Mouse (Mus musculus) myocyte (in vitro differentiated cells): ENCODE data around the gene Zfp654. TPM values are rescaled to one million over a fixed set of nuclear protein-coding genes. Genes with fewer than 3 reads are reported as not detected.

Experiments
- H3K27me3 ChIP-seq: one replicate; pipeline ENCODE4 v1.6.1; 2011; ENCODE audit not compliant: control insufficient read depth, insufficient read depth, insufficient read length
- H3K36me3 ChIP-seq: one replicate; pipeline ENCODE4 v1.6.1; 2011; ENCODE audit not compliant: control insufficient read depth, insufficient read depth
- H3K4me2 ChIP-seq: one replicate; pipeline ENCODE4 v1.6.1; 2011; ENCODE audit warnings: low read depth, control low read depth
- H3K4me3 ChIP-seq: one replicate; pipeline ENCODE4 v1.5.1; 2011; ENCODE audit warnings: mild to moderate bottlenecking, control low read depth, moderate library complexity
- H3K79me2 ChIP-seq: one replicate; pipeline ENCODE4 v1.6.1; 2011; ENCODE audit not compliant: control insufficient read depth, insufficient read depth
- H3ac ChIP-seq: one replicate; pipeline ENCODE4 v1.6.1; 2011; ENCODE audit not compliant: control insufficient read depth, insufficient read length
- CEBPB ChIP-seq: IDR thresholded peaks from 2 replicates; pipeline ENCODE4 v1.6.1; 2011; ENCODE audit warnings: mild to moderate bottlenecking, moderate library complexity; ENCODE audit not compliant: poor library complexity, insufficient read depth, severe bottlenecking
- E2F4 ChIP-seq: IDR thresholded peaks from one replicate; pipeline ENCODE4 v1.6.1; 2011; ENCODE audit warnings: mild to moderate bottlenecking, control low read depth, moderate library complexity; ENCODE audit not compliant: insufficient read depth
- MAX ChIP-seq: IDR thresholded peaks from one replicate; pipeline ENCODE4 v1.6.1; 2011; ENCODE audit warnings: low read depth, mild to moderate bottlenecking, control low read depth
- MYOD1 ChIP-seq, 3 experiments: IDR thresholded peaks; one replicate each; pipeline ENCODE4 v1.6.1; 2011; ENCODE audit warnings: control low read depth in 2 of 3, low read depth in 2 of 3, mild to moderate bottlenecking in 2 of 3, moderate library complexity in 1 of 3; ENCODE audit not compliant: insufficient read length in 2 of 3, control insufficient read depth in 1 of 3
- MYOG ChIP-seq, 3 experiments: IDR thresholded peaks; one replicate each; pipeline ENCODE4 v1.6.1; 2011; ENCODE audit warnings: control low read depth in 2 of 3, low read depth in 2 of 3, mild to moderate bottlenecking in 2 of 3; ENCODE audit not compliant: insufficient read length in 2 of 3, control insufficient read depth in 1 of 3, insufficient read depth in 1 of 3
- POLR2A ChIP-seq: IDR thresholded peaks from one replicate; pipeline ENCODE4 v1.6.1; 2011; ENCODE audit warnings: low read depth, mild to moderate bottlenecking, control low read depth, moderate library complexity; ENCODE audit not compliant: insufficient read length
- POLR2AphosphoS2 ChIP-seq: IDR thresholded peaks from one replicate; pipeline ENCODE4 v1.6.1; 2011; ENCODE audit warnings: low read depth, control low read depth; ENCODE audit not compliant: insufficient read length
- REST ChIP-seq: IDR thresholded peaks from one replicate; pipeline ENCODE4 v1.6.1; 2011; ENCODE audit warnings: mild to moderate bottlenecking, control low read depth, moderate library complexity; ENCODE audit not compliant: insufficient read depth, insufficient read length
- SRF ChIP-seq: IDR thresholded peaks from one replicate; pipeline ENCODE4 v1.6.1; 2011; ENCODE audit warnings: low read depth; ENCODE audit not compliant: control insufficient read depth, insufficient read length
- TCF12 ChIP-seq: IDR thresholded peaks from one replicate; pipeline ENCODE4 v1.6.1; 2011; ENCODE audit warnings: mild to moderate bottlenecking, control low read depth; ENCODE audit not compliant: poor library complexity, insufficient read depth, severe bottlenecking
- TCF3 ChIP-seq: IDR thresholded peaks from one replicate; pipeline ENCODE4 v1.6.1; 2011; ENCODE audit warnings: low read depth, control low read depth; ENCODE audit not compliant: insufficient read length
- USF1 ChIP-seq: IDR thresholded peaks from one replicate; pipeline ENCODE4 v1.6.1; 2011; ENCODE audit warnings: low read depth, mild to moderate bottlenecking, control low read depth, moderate library complexity
- polyA plus RNA-seq: library from polyadenylated mRNA; unstranded; fragments of >200 nt; fragmentation: generic; extraction: Trizol; gene quantifications from one replicate; pipeline ENCODE4 v1.2.1, GENCODE M21; 2012; ENCODE audit warnings: missing spikeins

Zfp654 gene
- polyA plus RNA-seq, 1 experiment, result 1.3 TPM

DNA sequence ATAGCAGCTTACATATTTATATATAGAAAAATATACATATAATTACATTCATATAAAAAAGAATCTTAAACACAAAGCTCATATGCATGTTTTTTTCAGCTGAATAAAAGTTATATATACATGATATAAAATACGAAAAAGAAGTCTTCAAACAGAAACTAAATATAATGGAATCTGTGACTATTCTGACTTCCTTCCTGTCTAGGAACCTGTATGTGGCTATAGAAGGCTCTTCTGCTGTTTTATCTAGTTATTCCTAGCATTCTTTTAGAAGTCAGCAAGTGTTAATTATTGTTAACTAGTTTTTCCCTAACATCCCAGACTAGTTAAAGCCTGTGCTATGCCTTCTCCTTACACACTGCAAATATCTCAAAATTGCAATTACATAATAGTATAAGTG lies 27.6 kb downstream of the Zfp654 start:
- H3K79me2 ChIP-seq, result no peaks in the 10 kb centered on the region
- no peak overlapping the region for H3K4me2 ChIP-seq
- no peak overlapping the region for H3K4me3 ChIP-seq
- no peaks in the 10 kb centered on the region for H3K27me3 ChIP-seq
- TF ChIP-seq TCF12 (no peak), E2F4 (no peak), CEBPB (no peak), USF1 (no peak), POLR2AphosphoS2 (no peak), SRF (no peak), MAX (no peak)
- peaks cover 10% of the 10 kb centered on the region for H3K36me3 ChIP-seq
- no peak overlapping the region for H3ac ChIP-seq

DNA sequence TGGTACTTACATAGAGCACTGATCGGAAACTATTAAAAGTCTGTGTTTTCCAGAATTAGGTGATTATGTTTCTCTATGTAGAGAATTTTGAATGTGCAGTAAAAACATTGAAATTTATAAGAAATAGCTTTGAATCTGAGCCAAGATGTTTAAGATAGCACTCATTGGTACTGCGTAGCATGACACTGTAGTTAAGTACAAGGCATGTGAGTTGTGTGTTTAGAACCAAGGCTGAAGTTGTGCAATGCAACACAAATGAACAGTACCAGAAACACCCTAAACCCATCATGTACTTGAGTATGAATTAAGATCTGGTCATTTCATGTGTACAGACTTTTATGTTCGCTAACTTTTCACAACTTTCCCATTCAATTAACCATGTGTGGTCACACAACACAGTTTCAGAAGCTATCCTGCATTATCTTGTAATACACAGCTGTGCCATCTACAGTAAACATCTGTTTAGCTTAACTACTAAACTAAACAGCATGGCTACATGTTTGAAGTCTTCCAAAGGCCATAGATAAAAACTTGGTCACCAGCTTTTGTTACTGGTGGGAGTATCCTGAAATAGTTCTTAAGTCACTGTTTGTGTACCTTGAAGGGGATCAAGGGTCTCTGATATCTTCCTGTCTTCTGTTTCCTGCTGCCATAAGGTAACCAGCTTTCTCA lies 34.2 kb downstream of the Zfp654 start:
- no peak overlapping the region for H3ac ChIP-seq
- H3K36me3 ChIP-seq, result peaks cover 9% of the 10 kb centered on the region
- no peak overlapping the region for H3K4me3 ChIP-seq
- no peak overlapping the region for H3K4me2 ChIP-seq
- no peaks in the 10 kb centered on the region for H3K79me2 ChIP-seq
- TF ChIP-seq TCF12 (no peak), POLR2A (no peak), TCF3 (no peak), CEBPB (no peak), MAX (no peak), E2F4 (no peak), POLR2AphosphoS2 (no peak), MYOD1 (IDR thresholded peaks at IDR 0.05; ENCODE audit: control insufficient read depth in 1 of 3, insufficient read length in 2 of 3, low read depth in 2 of 3) (no peak), SRF (no peak), USF1 (no peak), MYOG (IDR thresholded peaks at IDR 0.05; ENCODE audit: control insufficient read depth in 1 of 3, insufficient read depth in 1 of 3, insufficient read length in 2 of 3, low read depth in 2 of 3) (no peak), REST (no peak)
- no peaks in the 10 kb centered on the region for H3K27me3 ChIP-seq

DNA sequence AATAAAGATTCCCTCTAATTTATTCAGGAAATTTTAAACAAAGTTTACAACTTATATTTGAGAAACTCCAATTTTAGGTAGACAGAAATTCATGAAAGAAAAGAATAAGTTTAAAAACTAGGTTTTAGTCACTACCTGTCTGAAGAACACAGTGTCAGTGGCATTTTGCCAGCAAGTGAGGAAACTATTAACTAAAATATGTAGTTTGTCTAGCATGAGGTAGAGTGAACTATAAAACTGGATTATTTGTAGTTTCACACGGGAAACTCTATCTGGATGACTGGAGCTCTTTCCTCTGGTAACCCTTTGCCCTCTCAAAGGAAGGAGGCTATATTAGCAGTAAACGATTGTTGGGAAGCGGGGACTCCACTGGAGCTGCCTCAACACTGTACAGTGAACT lies 48.4 kb downstream of the Zfp654 start:
- Histone ChIP-seq H3K4me3 (no peak overlapping the region), H3ac (no peak overlapping the region), H3K36me3 (no peaks in the 10 kb centered on the region), H3K4me2 (no peak overlapping the region), H3K79me2 (peaks cover 3% of the 10 kb centered on the region), H3K27me3 (no peaks in the 10 kb centered on the region)
- TF ChIP-seq TCF3 (no peak), MYOG (IDR thresholded peaks at IDR 0.05; ENCODE audit: control insufficient read depth in 1 of 3, insufficient read depth in 1 of 3, insufficient read length in 2 of 3, low read depth in 2 of 3) (no peak), MAX (no peak), POLR2AphosphoS2 (no peak), CEBPB (no peak), USF1 (no peak), E2F4 (no peak), POLR2A (no peak), SRF (no peak), REST (no peak), MYOD1 (IDR thresholded peaks at IDR 0.05; ENCODE audit: control insufficient read depth in 1 of 3, insufficient read length in 2 of 3, low read depth in 2 of 3) (no peak), TCF12 (no peak)

DNA sequence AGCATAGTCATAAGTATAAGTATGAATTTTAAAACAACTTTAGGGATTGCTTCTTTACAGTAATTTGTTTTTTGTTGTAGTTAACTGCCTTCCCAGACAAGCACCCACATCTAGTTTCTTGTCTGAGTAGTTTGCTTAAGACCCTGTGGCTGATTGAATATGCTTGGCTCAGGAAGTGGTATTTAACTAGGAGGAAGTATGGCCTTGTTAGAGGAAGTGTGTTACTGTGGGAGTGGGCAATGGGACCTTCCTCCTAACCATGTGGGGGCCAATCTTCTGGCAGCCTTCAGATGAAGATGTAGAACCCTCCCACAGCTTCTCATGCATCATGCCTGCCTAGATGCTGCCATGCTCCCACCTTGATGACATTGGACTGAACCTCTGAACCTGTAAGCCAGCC lies 49.8 kb downstream of the Zfp654 start:
- Histone ChIP-seq H3K4me3 (no peak overlapping the region), H3K27me3 (no peaks in the 10 kb centered on the region), H3K4me2 (no peak overlapping the region), H3K36me3 (no peaks in the 10 kb centered on the region), H3ac (no peak overlapping the region), H3K79me2 (peaks cover 8% of the 10 kb centered on the region)
- TF ChIP-seq MYOD1 (IDR thresholded peaks at IDR 0.05; ENCODE audit: control insufficient read depth in 1 of 3, insufficient read length in 2 of 3, low read depth in 2 of 3) (no peak), MAX (no peak), SRF (no peak), TCF12 (no peak), USF1 (no peak), POLR2AphosphoS2 (no peak), CEBPB (no peak), POLR2A (no peak)

DNA sequence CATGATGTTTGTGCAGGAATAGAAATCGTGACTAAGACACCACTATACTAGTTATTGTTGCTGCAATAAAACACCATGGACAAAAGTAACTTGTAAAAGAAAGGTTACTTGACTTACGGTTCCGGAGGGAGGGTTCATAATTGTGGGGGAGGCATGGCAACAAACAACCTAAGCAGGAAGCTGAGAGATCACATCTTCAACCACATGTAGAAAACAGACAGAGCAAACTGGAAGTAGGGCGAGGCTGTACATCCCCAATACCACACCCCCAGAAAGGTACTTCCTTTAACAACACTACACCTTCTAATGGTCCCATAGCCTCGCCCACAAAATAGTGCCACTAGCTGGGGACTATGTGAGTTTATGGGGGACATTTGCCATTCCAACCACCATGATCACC lies 51.1 kb downstream of the Zfp654 start:
- Histone ChIP-seq H3ac (no peak overlapping the region), H3K4me2 (no peak overlapping the region), H3K27me3 (no peaks in the 10 kb centered on the region), H3K4me3 (no peak overlapping the region), H3K79me2 (peaks cover 8% of the 10 kb centered on the region), H3K36me3 (no peaks in the 10 kb centered on the region)
- TF ChIP-seq E2F4 (no peak), SRF (no peak), TCF3 (no peak), MYOD1 (IDR thresholded peaks at IDR 0.05; ENCODE audit: control insufficient read depth in 1 of 3, insufficient read length in 2 of 3, low read depth in 2 of 3) (no peak), MYOG (IDR thresholded peaks at IDR 0.05; ENCODE audit: control insufficient read depth in 1 of 3, insufficient read depth in 1 of 3, insufficient read length in 2 of 3, low read depth in 2 of 3) (no peak), TCF12 (no peak), REST (no peak), POLR2A (no peak), MAX (no peak), CEBPB (no peak), POLR2AphosphoS2 (no peak), USF1 (no peak)
